Mouse (Mus musculus) heart, adult 18-20 months (tissue): ENCODE results near the gene Pla1a. TPM values are rescaled to one million over a fixed set of nuclear protein-coding genes. Genes with fewer than 3 reads are reported as not detected.

ENCODE experiments used
- DNase-seq, 2 experiments: peaks; one replicate each; pipeline ENCODE4 v3.0.0; 2021 to 2022; ENCODE audit warnings: mixed read lengths in 1 of 2
- total RNA-seq, 2 experiments: library from RNA; stranded (reverse); gene quantifications; 2 replicates each; pipeline ENCODE4 v1.2.3; 2021

Pla1a gene
- total RNA-seq, 2 experiments from 2014 or later: 6.2 to 8.7 TPM

- no peak for DNase-seq
Measured at GRCm38 (mm10) chr16:38434295-38434795, 1.4 kb upstream of the Pla1a start.

- DNase-seq: no peak
Measured at GRCm38 (mm10) chr16:38433514-38433913, 569 bp upstream of the Pla1a start.

GRCm38 (mm10) chr16:38431446-38432185 is 1.3 kb downstream of the Pla1a start:
- DNase-seq: peak; percentile 21 to 49

- DNase-seq: no peak
Measured at GRCm38 (mm10) chr16:38425799-38426198, 7.1 kb downstream of the Pla1a start.

- DNase-seq: peak; percentile 25 to 59
Measured at GRCm38 (mm10) chr16:38425374-38425773, 7.6 kb downstream of the Pla1a start.

- no peak for DNase-seq
Measured at GRCm38 (mm10) chr16:38414953-38415352, 18.0 kb downstream of the Pla1a start.

GRCm38 (mm10) chr16:38408416-38408815 is 24.5 kb downstream of the Pla1a start:
- DNase-seq: no peak

GRCm38 (mm10) chr16:38407584-38407983 is 25.4 kb downstream of the Pla1a start:
- no peak for DNase-seq

- DNase-seq: no peak
Measured at GRCm38 (mm10) chr16:38406708-38407107, 26.2 kb downstream of the Pla1a start.

GRCm38 (mm10) chr16:38406293-38406692 is 26.7 kb downstream of the Pla1a start:
- no peak for DNase-seq

GRCm38 (mm10) chr16:38403639-38404038 is 29.3 kb downstream of the Pla1a start:
- DNase-seq: no peak

GRCm38 (mm10) chr16:38401468-38401867 is 31.5 kb downstream of the Pla1a start:
- no peak for DNase-seq

GRCm38 (mm10) chr16:38400311-38400960 is 32.5 kb downstream of the Pla1a start:
- no peak for DNase-seq

- DNase-seq: peak; percentile 68 to 78
Measured at GRCm38 (mm10) chr16:38399531-38400231, 33.3 kb downstream of the Pla1a start.

GRCm38 (mm10) chr16:38399076-38399475 is 33.9 kb downstream of the Pla1a start:
- DNase-seq: no peak

GRCm38 (mm10) chr16:38398266-38398665 is 34.7 kb downstream of the Pla1a start:
- DNase-seq: no peak

GRCm38 (mm10) chr16:38396155-38396554 is 36.8 kb downstream of the Pla1a start:
- peak; percentile 75 to 77 for DNase-seq

GRCm38 (mm10) chr16:38395060-38395730 is 37.8 kb downstream of the Pla1a start:
- no peak for DNase-seq

- DNase-seq: peak; percentile 44 to 74
Measured at GRCm38 (mm10) chr16:38394191-38394618, 38.7 kb downstream of the Pla1a start.

- peak; percentile 84 to 91 for DNase-seq
Measured at GRCm38 (mm10) chr16:38392126-38392894, 40.6 kb downstream of the Pla1a start.

- DNase-seq: no peak
Measured at GRCm38 (mm10) chr16:38390322-38390721, 42.6 kb downstream of the Pla1a start.
